Mouse (Mus musculus) cerebellum, adult 11 months (tissue): ENCODE data around the gene Slc39a11.
"Not testable (repeated sequence)": the region's sequence is repeated elsewhere in the genome, so short reads cannot be mapped to it uniquely, and the experiment has no call there.

Source experiments
- DNase-seq: peaks from one replicate; pipeline ENCODE4 v3.0.0; 2022

Slc39a11 gene

GRCm38 (mm10) chr11:113586423-113586822 lies 63.5 kb downstream of the Slc39a11 start:
- no peak for DNase-seq

GRCm38 (mm10) chr11:113583879-113584661 lies 65.8 kb downstream of the Slc39a11 start:
- no peak for DNase-seq

GRCm38 (mm10) chr11:113577221-113577620 lies 72.7 kb downstream of the Slc39a11 start:
- DNase-seq = no peak

GRCm38 (mm10) chr11:113572641-113573040 lies 77.2 kb downstream of the Slc39a11 start:
- DNase-seq = no peak

GRCm38 (mm10) chr11:113571616-113572015 lies 78.3 kb downstream of the Slc39a11 start:
- no peak for DNase-seq

- no peak for DNase-seq
Measured at GRCm38 (mm10) chr11:113568999-113569398, 80.9 kb downstream of the Slc39a11 start.

GRCm38 (mm10) chr11:113567926-113568325 lies 82.0 kb downstream of the Slc39a11 start:
- DNase-seq = not testable (repeated sequence)

GRCm38 (mm10) chr11:113565006-113565995 lies 84.6 kb downstream of the Slc39a11 start:
- DNase-seq = peak; percentile 29

GRCm38 (mm10) chr11:113562326-113562725 lies 87.6 kb downstream of the Slc39a11 start:
- DNase-seq = no peak

GRCm38 (mm10) chr11:113560150-113560549 lies 89.7 kb downstream of the Slc39a11 start:
- DNase-seq = no peak

- no peak for DNase-seq
Measured at GRCm38 (mm10) chr11:113558505-113558904, 91.4 kb downstream of the Slc39a11 start.

- no peak for DNase-seq
Measured at GRCm38 (mm10) chr11:113556142-113556541, 93.7 kb downstream of the Slc39a11 start.

- no peak for DNase-seq
Measured at GRCm38 (mm10) chr11:113554701-113555360, 95.0 kb downstream of the Slc39a11 start.

GRCm38 (mm10) chr11:113554194-113554593 lies 95.7 kb downstream of the Slc39a11 start:
- DNase-seq = no peak

- DNase-seq = no peak
Measured at GRCm38 (mm10) chr11:113553605-113554004, 96.3 kb downstream of the Slc39a11 start.

GRCm38 (mm10) chr11:113552539-113552938 lies 97.3 kb downstream of the Slc39a11 start:
- DNase-seq = no peak

- DNase-seq = no peak
Measured at GRCm38 (mm10) chr11:113546217-113546877, 103.5 kb downstream of the Slc39a11 start.

GRCm38 (mm10) chr11:113544017-113544640 lies 105.8 kb downstream of the Slc39a11 start:
- no peak for DNase-seq

- no peak for DNase-seq
Measured at GRCm38 (mm10) chr11:113541073-113541472, 108.8 kb downstream of the Slc39a11 start.

GRCm38 (mm10) chr11:113539502-113540209 lies 110.2 kb downstream of the Slc39a11 start:
- peak; percentile 83 for DNase-seq

- no peak for DNase-seq
Measured at GRCm38 (mm10) chr11:113539079-113539478, 110.8 kb downstream of the Slc39a11 start.
